Mouse (Mus musculus) skeletal muscle tissue, adult 2 months (tissue): ENCODE data around the gene Rnf25.
A peak's percentile ranks its signal among the peaks of the same experiment; 100 is the strongest.

Source experiments
- DNase-seq: peaks from one replicate; pipeline ENCODE4 v3.0.0-alpha.2; 2012; ENCODE audit warnings: low read depth, low spot score

Rnf25 gene

GRCm38 (mm10) chr1:74601267-74601962 is at the start of gene Rnf25, which contains the start of gene Stk36:
Gene Rnf25, minus strand, starts transcription at chr1:74601397.
Gene Stk36, plus strand, starts transcription at chr1:74601445.
- DNase-seq = peak; percentile 74

- DNase-seq = no peak
Measured at GRCm38 (mm10) chr1:74643926-74644325, 42.7 kb upstream of the Rnf25 start.

GRCm38 (mm10) chr1:74643524-74643923 is 42.3 kb upstream of the Rnf25 start:
- DNase-seq = no peak

GRCm38 (mm10) chr1:74632734-74633133 is 31.5 kb upstream of the Rnf25 start:
- no peak for DNase-seq

GRCm38 (mm10) chr1:74628001-74628400 is 26.8 kb upstream of the Rnf25 start:
- no peak for DNase-seq

- DNase-seq = no peak
Measured at GRCm38 (mm10) chr1:74626076-74626475, 24.9 kb upstream of the Rnf25 start.

GRCm38 (mm10) chr1:74624183-74624582 is 23.0 kb upstream of the Rnf25 start:
- DNase-seq = no peak

- DNase-seq = no peak
Measured at GRCm38 (mm10) chr1:74600501-74601266, 513 bp downstream of the Rnf25 start.

- DNase-seq = no peak
Measured at GRCm38 (mm10) chr1:74594434-74594833, 6.8 kb downstream of the Rnf25 start.

- DNase-seq = peak; percentile 98
Measured at GRCm38 (mm10) chr1:74587773-74588445, 13.3 kb downstream of the Rnf25 start, which contains the start of the genes Zfp142 and Bcs1l. Gene Zfp142, minus strand, starts transcription at chr1:74588246. Gene Bcs1l, plus strand, starts transcription at chr1:74588289.

GRCm38 (mm10) chr1:74587233-74587772 is 13.9 kb downstream of the Rnf25 start:
- no peak for DNase-seq

- peak; percentile 93 for DNase-seq
Measured at GRCm38 (mm10) chr1:74584616-74585398, 16.4 kb downstream of the Rnf25 start.

- DNase-seq = no peak
Measured at GRCm38 (mm10) chr1:74582621-74583020, 18.6 kb downstream of the Rnf25 start.

GRCm38 (mm10) chr1:74569739-74570719 is 31.2 kb downstream of the Rnf25 start:
- no peak for DNase-seq

- no peak for DNase-seq
Measured at GRCm38 (mm10) chr1:74565834-74566233, 35.4 kb downstream of the Rnf25 start.

GRCm38 (mm10) chr1:74559061-74559460 is 42.1 kb downstream of the Rnf25 start:
- DNase-seq = no peak

- no peak for DNase-seq
Measured at GRCm38 (mm10) chr1:74544184-74544583, 57.0 kb downstream of the Rnf25 start, which contains the start of gene Usp37. Gene Usp37, minus strand, starts transcription at chr1:74544284.
